Mouse (Mus musculus) inflammation-experienced regulatory T-cells, adult 6 months (primary cell): ENCODE measurements around the gene Plxdc2. TPM values are rescaled to one million over a fixed set of nuclear protein-coding genes. Genes with fewer than 3 reads are reported as not detected.

Experiments used
- ATAC-seq: one replicate; pipeline ENCODE4 v1.8.0; 2017
- polyA plus RNA-seq, 3 experiments: library from polyadenylated mRNA; unstranded; fragments of 100-300 nt; shearing (Covaris generic); gene quantifications; one replicate each; pipeline ENCODE4 v1.2.1; 2017

Plxdc2 gene
- polyA plus RNA-seq, 3 experiments from 2014 or later, result 0.30 to 1.6 (median 1.0) TPM

DNA sequence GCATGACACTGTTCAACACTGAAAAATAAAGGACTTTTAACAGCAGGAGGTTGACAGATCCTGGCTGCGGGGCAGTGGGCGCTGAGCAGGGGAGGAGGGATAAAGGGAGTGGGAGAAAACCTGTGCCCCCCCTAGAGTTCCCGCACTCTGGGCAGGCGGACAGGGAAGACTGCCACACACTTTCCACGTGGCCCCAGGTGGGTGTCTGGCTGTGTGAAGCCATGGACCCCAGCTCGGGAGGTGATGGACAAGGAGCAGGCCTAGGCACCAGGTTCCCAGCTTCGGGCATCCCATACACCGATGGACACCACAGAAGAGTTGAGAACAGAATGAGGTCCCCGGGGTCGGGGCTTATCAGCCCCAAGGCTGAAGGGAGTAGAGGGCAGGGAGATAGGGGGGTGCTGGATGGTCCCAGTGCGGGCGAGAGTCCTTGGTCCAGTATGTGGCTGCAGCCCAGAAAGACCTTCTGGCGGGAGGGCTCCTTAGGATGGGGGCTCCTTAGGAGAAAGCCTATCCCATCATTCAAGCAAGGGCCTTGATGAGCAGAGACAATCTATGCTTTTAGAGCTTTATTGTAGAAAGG is 215.2 kb downstream of the Plxdc2 start:
- no peak for ATAC-seq

GRCm38 (mm10) chr2:16576566-16576965 is 220.5 kb downstream of the Plxdc2 start:
- no peak for ATAC-seq

DNA sequence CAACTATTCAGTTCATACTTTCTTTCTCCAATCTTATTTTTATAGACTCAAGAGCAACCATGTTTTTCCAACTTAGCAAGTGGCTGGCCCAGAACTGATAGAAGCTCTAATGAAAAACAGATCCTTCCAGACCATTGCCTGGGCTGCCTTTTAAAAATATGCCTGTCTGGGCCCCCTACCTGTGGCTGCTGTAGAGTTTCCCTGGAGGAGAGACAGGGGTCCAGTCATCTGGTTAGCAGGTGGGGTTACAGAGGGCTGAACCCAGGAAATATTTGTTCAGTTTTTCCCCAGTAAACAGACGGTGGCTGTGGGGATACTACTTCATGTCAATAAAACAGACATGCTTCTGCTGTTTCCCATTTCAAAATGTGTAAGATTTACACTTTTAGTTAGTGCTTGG is 222.0 kb downstream of the Plxdc2 start:
- no peak for ATAC-seq

- no peak for ATAC-seq
Observed at GRCm38 (mm10) chr2:16588546-16588945, 232.4 kb downstream of the Plxdc2 start.

- no peak for ATAC-seq
Observed at GRCm38 (mm10) chr2:16595451-16595850, 239.3 kb downstream of the Plxdc2 start.

DNA sequence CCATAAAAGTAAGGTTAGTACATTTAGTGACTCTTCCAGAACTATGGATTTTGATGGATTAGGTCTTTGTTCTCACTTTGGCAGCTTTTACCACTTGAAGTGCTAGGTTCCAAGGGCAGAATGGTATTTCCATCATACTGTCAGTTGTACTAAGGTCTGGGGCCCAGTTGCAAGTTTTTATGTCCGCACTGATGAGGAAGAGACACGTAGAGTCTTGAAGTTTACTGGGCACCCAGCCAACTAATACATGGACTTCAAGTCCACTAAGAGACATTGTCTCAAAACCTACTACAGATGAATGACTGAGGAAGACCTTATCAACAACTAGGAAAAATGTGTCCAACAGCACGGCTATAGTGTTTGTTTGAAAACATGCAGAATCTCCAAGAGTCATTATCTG is 242.1 kb downstream of the Plxdc2 start:
- no peak for ATAC-seq

DNA sequence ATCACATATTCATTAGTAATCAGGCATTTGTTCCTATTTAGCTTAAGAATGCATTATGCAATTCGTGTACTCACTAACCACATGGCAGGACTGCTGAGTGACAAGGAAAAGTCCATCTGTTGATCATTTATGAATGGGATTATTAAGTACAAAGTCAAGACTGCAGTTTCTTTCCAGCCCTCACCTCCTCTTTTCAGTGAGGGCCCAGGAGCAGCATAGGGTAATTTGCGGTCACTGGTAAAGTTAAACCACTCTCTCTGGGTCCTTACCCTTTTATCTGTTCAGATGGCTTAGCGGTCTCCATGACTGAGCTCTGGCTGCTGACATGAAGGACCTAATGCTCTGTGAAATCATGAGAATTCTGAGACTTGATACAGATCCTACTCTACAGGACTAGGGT is 248.2 kb downstream of the Plxdc2 start:
- no peak for ATAC-seq

DNA sequence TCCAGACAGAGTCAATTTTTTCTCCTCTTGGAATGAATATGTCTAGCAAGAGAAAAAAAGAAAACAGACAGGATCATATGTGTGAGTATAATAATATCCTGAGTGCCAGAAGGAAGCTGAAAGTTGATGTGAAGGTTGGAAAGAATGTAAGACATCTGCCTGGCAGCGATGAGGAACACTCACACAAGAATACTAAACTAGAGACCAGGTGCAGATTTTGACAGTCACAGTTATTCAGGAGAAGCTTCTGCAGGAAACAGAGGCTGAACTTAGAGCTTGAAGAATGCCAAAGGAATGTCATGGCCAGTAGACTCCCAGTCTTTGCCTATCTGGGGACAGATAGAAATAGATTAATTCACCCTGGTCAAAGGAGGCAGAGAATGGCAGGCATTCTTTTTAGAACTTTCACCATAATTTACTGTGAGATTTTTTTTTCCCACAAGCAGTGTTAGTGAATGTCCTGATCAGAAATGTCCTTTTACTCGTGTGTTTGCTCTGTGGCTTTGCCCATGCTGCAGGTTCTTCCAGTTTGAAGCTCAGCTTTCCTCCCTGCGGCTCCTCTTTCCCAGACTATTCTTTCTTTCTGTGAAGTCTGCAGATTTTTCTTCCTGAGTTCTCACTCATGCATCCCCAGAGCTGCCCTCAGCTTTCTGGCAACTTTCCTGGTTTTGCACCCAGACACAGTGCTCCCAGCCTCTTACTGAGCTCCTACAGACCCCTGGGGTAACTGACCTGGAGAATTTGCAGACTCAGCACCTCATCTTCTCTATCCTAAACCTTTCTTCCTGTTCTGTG is 251.9 kb downstream of the Plxdc2 start:
- no peak for ATAC-seq

DNA sequence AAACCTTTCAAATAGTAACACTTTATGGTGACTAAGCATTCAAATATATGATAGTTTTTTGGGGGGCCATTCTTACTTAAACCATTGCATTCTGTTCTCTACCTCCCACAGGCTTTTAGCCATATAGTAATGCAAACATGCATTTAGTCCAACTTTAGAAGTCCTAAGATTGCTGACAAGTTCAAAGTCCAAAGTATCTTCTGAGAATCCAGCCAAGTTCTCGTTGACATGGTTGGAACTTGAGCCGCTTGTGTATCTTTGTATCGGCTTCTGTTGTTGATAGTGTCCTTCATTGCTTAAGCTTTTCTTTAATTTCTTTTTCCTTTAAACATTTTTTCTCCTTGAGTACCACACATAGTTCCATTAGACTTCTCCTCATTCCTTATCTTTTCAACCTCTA is 286.0 kb downstream of the Plxdc2 start:
- ATAC-seq, result no peak

DNA sequence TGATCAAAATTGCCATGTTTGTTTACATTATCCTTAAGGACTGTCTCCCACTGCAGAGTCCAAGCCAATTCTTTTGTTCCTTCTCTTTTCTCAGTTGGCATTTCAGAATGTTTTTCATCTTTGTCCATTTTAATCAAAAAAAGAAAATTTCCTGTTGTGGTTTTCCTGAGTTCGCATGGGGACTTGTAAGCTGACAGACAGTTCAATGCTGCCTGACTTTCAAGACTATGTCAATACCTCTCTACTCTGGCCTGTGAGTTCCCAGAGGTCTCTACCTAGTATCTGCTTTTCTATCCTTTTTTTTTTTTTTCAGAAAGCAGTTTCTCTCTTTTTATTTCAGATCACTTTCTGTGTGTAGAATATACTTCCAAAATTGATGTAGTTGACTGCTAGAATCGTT is 295.6 kb downstream of the Plxdc2 start:
- ATAC-seq, result no peak

DNA sequence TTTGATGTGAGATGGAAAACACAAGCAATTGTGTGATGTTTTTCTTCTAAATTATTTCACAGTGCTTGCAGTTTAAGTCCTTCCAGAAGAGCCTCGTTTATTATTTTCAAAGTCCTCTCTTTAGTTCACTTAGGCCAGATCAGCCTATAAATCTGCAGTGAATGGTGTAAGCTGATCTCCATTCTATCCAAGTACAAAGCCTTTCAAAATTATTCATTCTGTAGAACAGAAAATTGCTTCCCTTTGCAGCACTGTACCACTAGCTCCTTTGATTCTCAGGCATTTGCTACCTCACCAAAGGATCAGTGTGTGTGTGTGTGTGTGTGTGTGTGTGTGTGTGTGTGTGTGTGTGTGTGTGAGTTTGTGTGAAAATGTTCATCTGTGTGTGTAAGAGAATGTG is 308.4 kb downstream of the Plxdc2 start:
- no peak for ATAC-seq

- ATAC-seq, result no peak
Observed at GRCm38 (mm10) chr2:16668391-16668790, 312.3 kb downstream of the Plxdc2 start.

- ATAC-seq, result no peak
Observed at GRCm38 (mm10) chr2:16682905-16683304, 326.8 kb downstream of the Plxdc2 start.

- no peak for ATAC-seq
Observed at GRCm38 (mm10) chr2:16683739-16684138, 327.6 kb downstream of the Plxdc2 start.

DNA sequence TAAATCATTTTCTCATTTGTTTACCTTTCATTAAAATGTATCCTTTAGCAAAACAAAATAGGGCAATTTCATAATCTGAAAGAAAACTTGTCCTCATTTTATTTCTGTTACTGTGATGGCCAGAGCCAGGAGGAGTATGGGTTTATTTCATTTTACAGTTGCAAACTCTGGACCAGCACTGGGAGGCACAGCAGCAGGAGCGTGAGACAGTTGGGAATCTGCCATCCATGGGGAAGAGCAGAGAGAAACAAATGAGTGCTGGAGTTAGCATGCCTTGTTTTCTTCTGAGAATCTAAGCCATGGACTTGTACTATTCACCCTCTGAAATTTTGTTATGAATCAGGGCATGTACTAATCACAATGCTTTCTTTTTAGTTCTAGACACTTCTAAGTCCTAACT is 328.4 kb downstream of the Plxdc2 start:
- no peak for ATAC-seq

DNA sequence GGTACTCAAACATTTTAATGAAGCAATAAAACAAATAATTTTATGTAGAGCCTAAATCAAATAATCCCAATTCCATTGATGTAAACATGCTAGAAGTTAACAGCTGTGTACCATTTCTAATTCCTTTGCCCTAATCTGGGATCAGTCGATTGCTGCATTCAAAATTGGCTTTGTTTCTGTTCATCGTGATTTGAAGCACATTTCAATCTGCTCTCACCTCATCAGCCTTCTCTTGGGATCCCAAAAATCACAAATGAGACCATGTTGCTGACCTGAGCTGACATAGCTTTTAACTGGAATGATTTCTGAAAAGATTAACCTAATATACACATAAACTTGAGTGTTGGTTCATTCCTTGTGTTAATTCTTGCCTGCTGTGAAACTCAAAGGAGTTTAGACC is 340.3 kb downstream of the Plxdc2 start:
- no peak for ATAC-seq

DNA sequence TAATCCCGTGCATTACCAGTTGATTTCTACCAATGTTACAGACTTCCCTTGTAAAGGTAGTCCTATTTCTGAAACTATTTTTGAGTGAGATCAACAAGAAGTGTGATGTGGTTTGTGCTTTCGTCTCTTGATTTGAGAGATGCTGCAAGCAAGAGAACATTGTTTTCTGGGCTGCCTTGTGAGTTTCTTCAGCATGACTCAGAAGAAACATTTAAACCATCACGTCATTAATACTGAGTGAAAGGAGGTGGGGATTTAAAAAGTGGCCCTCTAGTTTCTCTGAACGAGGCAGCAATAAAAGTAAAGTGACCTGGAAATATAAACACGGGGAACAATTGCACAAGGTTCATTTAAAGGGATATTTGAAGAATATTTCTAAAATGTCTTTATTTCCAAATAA is 341.1 kb downstream of the Plxdc2 start:
- no peak for ATAC-seq

DNA sequence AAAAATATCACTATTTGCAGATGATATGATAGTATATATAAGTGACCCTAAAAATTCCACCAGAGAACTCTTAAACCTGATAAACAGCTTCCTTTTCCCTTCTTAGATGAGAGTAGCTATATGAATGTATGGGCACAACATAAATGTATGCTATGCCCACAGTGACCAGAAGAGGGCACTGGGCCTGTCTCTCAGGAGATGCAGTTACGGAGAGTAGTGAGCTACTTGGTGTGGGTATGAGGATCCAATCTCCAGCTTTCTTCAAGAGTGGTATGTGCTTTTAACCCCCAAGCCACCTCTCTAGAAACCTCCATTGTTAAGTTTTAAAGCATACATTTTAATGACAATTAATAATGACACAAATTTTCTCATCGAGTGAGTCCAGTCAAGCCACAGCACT is 350.1 kb downstream of the Plxdc2 start:
- ATAC-seq, result no peak

DNA sequence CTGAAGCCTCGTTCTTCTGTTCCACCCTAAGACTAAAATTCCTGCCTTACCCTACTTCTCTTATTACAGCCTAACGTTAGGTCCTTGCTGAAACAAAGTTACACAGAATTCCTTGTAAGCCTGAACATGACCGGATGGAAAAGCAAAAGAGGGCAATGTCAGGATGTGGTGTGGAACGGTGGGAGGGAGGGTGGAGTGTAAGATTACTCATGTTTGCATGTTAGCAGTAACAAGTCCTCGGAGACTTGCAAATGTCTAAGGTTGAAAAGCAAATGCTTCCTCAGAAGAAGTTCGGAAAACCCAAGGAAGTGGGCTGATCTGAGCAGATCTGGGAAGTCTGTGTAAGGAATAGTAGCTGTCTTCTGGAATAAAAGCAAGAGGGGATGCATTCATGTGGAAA is 353.8 kb downstream of the Plxdc2 start:
- no peak for ATAC-seq

- no peak for ATAC-seq
Observed at GRCm38 (mm10) chr2:16731033-16731432, 374.9 kb downstream of the Plxdc2 start.

DNA sequence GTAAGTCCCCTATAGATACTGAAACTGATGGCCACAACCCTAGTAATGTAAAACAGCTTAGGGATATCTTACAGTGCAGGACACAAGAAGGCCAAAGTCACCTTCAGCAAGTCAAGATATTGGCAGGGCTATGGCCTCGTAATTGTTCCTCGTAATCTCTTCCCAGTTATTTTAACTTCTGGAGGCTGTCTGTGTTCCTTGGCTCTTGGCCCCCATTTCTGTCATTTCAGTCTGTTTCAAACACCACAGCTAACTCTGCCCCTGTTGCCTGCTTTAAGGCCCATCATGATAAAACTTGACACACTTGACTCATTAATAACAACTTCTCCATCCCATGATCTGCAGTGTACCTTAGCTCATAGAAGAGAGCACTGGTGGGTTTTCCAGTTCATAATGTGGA is 378.3 kb downstream of the Plxdc2 start:
- ATAC-seq, result no peak

GRCm38 (mm10) chr2:16738241-16738640 is 382.1 kb downstream of the Plxdc2 start:
- no peak for ATAC-seq

GRCm38 (mm10) chr2:16741813-16742212 is 385.7 kb downstream of the Plxdc2 start:
- no peak for ATAC-seq

DNA sequence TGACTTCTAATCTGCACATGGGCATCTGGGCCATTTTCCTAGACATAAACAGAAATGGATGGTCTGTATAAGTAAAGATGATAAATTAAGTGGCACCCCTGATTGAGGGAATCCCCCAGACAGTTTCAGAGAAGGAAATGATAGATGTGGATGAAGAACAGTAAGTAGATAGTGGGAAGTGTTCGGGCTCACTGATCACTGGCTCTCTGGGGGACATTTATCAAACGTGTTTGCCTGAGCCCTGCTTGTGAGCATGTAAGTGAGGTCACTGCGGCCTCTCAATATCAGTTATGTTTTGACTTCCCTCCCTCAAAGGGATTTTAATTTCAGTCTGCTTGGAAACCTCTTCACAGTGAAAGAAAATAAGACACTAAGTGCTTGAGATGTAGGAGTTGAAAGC is 387.5 kb downstream of the Plxdc2 start:
- no peak for ATAC-seq
